Mouse (Mus musculus) midbrain, embryonic 15.5 days (tissue): ENCODE results near the gene Proser3. TPM values are rescaled to one million over a fixed set of nuclear protein-coding genes. Genes with fewer than 3 reads are reported as not detected.
A peak's percentile ranks its signal among the peaks of the same experiment; 100 is the strongest.
"Not testable (repeated sequence)": the region's sequence is repeated elsewhere in the genome, so short reads cannot be mapped to it uniquely, and the experiment has no call there.

Source experiments
- ATAC-seq: fragments of 200-750 bp; cut with Nextera tagmentation; replicated peaks from 2 replicates; pipeline ENCODE4 v1.8.0; 2017; ENCODE audit warnings: moderate TSS enrichment
- H3K27ac ChIP-seq: fragments of 300-500 bp; sonication (generic); 2 replicates; pipeline ENCODE4 v1.5.1; 2015; ENCODE audit warnings: mild to moderate bottlenecking, inconsistent platforms
- H3K27me3 ChIP-seq: fragments of 300-500 bp; sonication (generic); replicated peaks from 2 replicates; pipeline ENCODE4 v1.6.1; 2015; ENCODE audit warnings: inconsistent platforms
- H3K36me3 ChIP-seq: fragments of 300-500 bp; sonication (generic); replicated peaks from 2 replicates; pipeline ENCODE4 v1.6.1; 2015; ENCODE audit warnings: inconsistent platforms
- H3K4me1 ChIP-seq: fragments of 300-500 bp; sonication (generic); 2 replicates; pipeline ENCODE4 v1.6.1; 2015; ENCODE audit warnings: inconsistent platforms
- H3K4me2 ChIP-seq: fragments of 300-500 bp; sonication (generic); 2 replicates; pipeline ENCODE4 v1.6.1; 2015; ENCODE audit warnings: inconsistent platforms, mild to moderate bottlenecking, moderate library complexity
- H3K4me3 ChIP-seq: fragments of 300-500 bp; sonication (generic); 2 replicates; pipeline ENCODE4 v1.5.1; 2015; ENCODE audit warnings: mild to moderate bottlenecking, inconsistent platforms
- H3K9ac ChIP-seq: fragments of 300-500 bp; sonication (generic); 2 replicates; pipeline ENCODE4 v1.6.1; 2015; ENCODE audit warnings: mild to moderate bottlenecking, inconsistent platforms
- H3K9me3 ChIP-seq: fragments of 300-500 bp; sonication (generic); 2 replicates; pipeline ENCODE4 v1.6.1; 2016; ENCODE audit warnings: inconsistent platforms
- WGBS: fragments of 180-500 bp; shearing (Covaris S2); methylation state at CpG from one replicate; pipeline ENCODE4 v1.1.7; 2015; ENCODE audit warnings: mixed read lengths; 5-methylcytosine and 5-hydroxymethylcytosine counted together
- polyA plus RNA-seq: library from polyadenylated mRNA; unstranded; fragments of >200 nt; fragmentation: Nextera tagmentation; extraction: Ambion mirVana; gene quantifications from 2 replicates; pipeline ENCODE4 v1.2.1, GENCODE M21; 2015

The Proser3 gene
- polyA plus RNA-seq, 1 experiment from 2014 or later = 9.4 TPM

DNA sequence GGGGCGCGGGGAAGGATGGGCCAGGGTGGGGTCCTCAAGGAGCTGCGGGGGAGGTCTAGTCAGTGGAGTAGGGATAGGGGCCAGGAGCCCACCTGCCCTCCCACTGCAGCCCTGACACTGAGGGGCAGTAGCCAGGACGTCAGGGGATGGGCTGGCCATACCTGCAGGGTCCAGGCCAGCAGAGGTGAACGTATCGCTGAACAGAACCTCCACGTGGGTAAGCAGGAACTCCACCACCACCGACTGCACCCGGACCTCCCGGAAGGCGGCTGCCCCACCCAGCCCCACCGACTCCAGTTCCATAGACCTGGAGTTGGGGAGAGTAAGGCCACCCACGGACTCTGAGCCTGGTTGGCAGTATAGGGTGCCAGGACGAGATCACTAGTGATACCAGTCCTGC lies 25.1 kb downstream of the Proser3 start:
- Histone ChIP-seq H3K27ac (no peak overlapping the region), H3K27me3 (no peaks in the 10 kb centered on the region), H3K9me3 (no peaks in the 10 kb centered on the region), H3K4me3 (no peak overlapping the region), H3K36me3 (peaks cover 85% of the 10 kb centered on the region), H3K4me1 (peaks cover 9% of the 10 kb centered on the region), H3K9ac (no peak overlapping the region), H3K4me2 (no peak overlapping the region)
- 74% methylated on average over 14 of the region's 14 CpGs for WGBS
- ATAC-seq = no peak

DNA sequence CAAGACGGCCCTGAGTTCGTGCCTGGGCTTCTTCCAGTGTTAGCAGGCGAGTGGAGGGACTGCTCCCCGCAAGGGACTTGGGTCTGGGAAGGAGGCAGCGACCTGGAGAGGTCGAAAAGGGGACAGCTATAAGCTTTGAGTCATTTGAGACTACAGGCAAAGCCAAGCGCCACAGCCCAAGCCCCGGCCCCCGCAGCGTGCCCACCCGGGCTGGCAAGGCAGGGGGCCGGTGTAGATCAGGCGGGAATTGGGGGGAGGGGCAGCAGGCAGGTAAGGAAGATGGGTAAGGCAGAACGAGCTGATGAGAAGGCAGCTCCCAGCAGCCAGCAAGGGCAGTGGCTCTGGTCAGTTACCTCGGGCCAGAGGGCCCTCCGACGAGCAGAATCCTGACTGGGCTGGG lies 25.7 kb downstream of the Proser3 start:
- Histone ChIP-seq H3K9ac (no peak overlapping the region), H3K4me2 (no peak overlapping the region), H3K9me3 (no peaks in the 10 kb centered on the region), H3K36me3 (peaks cover 79% of the 10 kb centered on the region), H3K4me1 (peaks cover 5% of the 10 kb centered on the region), H3K27ac (0 out of 2 replicates have a peak overlapping the region, but pooled peaks have one; percentile 13), H3K27me3 (no peaks in the 10 kb centered on the region), H3K4me3 (no peak overlapping the region)
- no peak for ATAC-seq
- 33% methylated on average over 17 of the region's 17 CpGs for WGBS

DNA sequence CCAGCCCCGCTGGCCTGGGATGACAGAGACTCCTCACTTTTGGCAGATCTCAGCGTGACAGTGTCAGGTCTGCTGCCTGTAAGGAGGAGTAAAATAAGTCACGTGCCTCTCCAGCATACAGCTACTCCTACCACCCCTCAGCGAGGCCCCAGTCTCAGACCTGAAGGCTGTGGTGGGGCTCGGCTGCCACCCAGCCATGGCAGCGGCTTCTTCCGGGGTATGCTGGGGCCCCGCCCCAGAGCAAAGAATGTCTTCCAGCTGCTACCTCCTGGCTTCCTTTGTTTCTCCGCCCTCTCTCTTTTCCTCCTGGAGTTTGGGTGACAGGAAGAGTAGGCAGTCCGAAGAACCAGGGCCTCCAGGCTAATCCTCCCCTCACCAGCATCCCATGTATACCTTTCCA lies 26.1 kb downstream of the Proser3 start:
- no peaks in the 10 kb centered on the region for H3K27me3 ChIP-seq
- H3K27ac ChIP-seq = no peak overlapping the region
- H3K36me3 ChIP-seq = peaks cover 77% of the 10 kb centered on the region
- H3K4me1 ChIP-seq = 0 out of 2 replicates have a peak, but pooled peaks cover 4% of the 10 kb centered on the region
- no peak overlapping the region for H3K9ac ChIP-seq
- H3K4me2 ChIP-seq = no peak overlapping the region
- no peak overlapping the region for H3K4me3 ChIP-seq
- WGBS = 44% methylated on average over 10 of the region's 10 CpGs
- H3K9me3 ChIP-seq = no peaks in the 10 kb centered on the region
- no peak for ATAC-seq

DNA sequence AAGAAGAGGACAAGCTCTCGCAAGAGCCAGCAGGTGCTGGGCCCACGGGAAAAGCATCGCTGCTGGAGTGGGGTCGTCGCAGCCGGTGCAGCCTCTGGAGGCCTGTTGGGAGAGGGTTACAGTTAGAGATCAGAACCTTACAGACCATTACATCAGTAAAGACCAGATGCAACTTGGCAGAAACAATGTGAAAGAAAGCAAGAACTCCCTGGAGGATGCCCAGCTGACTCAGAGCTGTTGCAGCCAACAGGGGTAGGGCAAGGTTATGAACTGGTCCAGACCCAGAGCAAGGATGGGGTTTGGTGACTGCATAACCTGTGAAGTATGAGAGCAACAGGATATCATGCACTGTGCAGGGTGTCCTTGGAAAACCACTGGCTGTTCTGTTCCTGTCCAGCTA lies 27.6 kb downstream of the Proser3 start:
- peaks cover 9% of the 10 kb centered on the region; the same call in 1 of the 2 replicates for H3K4me1 ChIP-seq
- WGBS = 81% methylated on average over 6 of the region's 6 CpGs
- peaks cover 64% of the 10 kb centered on the region for H3K36me3 ChIP-seq
- H3K27ac ChIP-seq = no peak overlapping the region
- ATAC-seq = no peak
- H3K4me2 ChIP-seq = no peak overlapping the region
- H3K4me3 ChIP-seq = no peak overlapping the region
- no peaks in the 10 kb centered on the region for H3K27me3 ChIP-seq
- no peak overlapping the region for H3K9ac ChIP-seq
- H3K9me3 ChIP-seq = no peaks in the 10 kb centered on the region

DNA sequence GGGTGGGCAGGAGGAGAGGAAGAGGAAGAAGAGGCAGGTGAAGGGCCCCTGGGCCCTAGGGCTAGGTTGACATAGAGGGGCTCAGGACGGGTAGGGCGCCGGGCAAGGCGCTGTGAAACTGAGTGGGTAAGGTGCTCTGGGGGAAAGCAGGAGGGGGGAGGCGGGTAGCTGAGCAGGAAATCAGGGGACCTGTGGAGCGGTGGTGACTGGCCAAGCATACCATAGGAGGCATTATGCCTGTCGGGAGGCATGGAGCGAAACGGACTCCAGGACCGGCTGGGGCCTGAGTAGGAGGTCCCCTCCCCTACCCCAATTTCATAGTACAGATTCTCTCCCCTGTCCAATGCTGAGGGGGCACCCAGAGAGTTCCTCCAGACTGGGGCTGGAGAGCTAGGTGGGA lies 29.2 kb downstream of the Proser3 start:
- H3K9me3 ChIP-seq = no peaks in the 10 kb centered on the region
- no peak; the same call in 1 of the 2 replicates for ATAC-seq
- peaks cover 48% of the 10 kb centered on the region for H3K36me3 ChIP-seq
- WGBS = 79% methylated on average over 10 of the region's 10 CpGs
- H3K27ac ChIP-seq = no peak overlapping the region
- no peak overlapping the region for H3K9ac ChIP-seq
- H3K4me2 ChIP-seq = no peak overlapping the region
- H3K4me3 ChIP-seq = no peak overlapping the region
- H3K27me3 ChIP-seq = no peaks in the 10 kb centered on the region
- peaks cover 9% of the 10 kb centered on the region; the same call in 1 of the 2 replicates for H3K4me1 ChIP-seq

DNA sequence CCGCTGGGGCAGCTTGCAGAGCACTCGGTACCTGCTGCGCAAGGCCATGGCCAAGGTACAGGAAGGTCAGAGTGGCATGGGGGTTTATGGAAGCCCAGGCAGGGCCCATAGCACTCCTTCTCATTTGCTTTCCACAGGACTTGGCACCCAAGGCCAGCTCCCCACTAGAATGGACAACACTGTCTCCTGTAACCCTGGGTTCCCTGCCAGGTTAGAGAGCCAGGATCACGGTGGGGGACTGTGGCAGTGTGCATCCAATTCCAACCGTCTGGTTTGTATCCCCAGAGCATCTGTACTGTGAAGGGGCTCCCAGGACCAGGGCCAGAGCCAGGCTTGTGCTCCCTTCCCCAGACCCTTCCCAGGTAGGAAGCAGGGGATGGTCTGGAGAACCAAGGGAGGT lies 31.2 kb downstream of the Proser3 start:
- no peak overlapping the region for H3K4me3 ChIP-seq
- H3K4me2 ChIP-seq = no peak overlapping the region
- H3K27me3 ChIP-seq = no peaks in the 10 kb centered on the region
- H3K9me3 ChIP-seq = no peaks in the 10 kb centered on the region
- peaks cover 28% of the 10 kb centered on the region; the same call in 1 of the 2 replicates for H3K36me3 ChIP-seq
- ATAC-seq = peak; percentile 24; the same call in 1 of the 2 replicates
- peaks cover 9% of the 10 kb centered on the region; the same call in 1 of the 2 replicates for H3K4me1 ChIP-seq
- H3K27ac ChIP-seq = peak overlapping the region; percentile 29; the same call in 1 of the 2 replicates
- no peak overlapping the region for H3K9ac ChIP-seq
- WGBS = 72% methylated on average over 5 of the region's 5 CpGs

DNA sequence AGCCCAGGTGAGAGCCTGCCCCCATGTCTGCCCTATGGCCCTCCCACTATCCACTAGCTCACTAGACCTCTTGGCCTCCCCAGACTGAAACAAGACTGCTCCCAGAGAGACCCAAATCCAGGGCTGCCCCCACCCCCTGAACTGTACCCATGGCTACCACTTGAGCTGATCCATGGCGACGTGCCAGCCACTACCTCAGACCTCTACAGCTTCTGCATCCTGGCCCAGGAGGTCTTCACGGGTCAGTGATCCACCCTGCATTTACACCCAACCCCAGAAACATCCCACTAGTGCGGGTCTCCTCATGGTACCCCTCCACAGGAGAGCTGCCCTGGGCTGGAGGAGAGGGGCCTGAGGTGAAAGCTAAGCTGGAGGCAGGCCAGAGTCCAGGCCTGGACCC lies 31.7 kb downstream of the Proser3 start:
- H3K27me3 ChIP-seq = no peaks in the 10 kb centered on the region
- H3K4me1 ChIP-seq = peaks cover 9% of the 10 kb centered on the region; the same call in 1 of the 2 replicates
- no peak for ATAC-seq
- H3K9me3 ChIP-seq = no peaks in the 10 kb centered on the region
- no peak overlapping the region for H3K27ac ChIP-seq
- H3K4me2 ChIP-seq = no peak overlapping the region
- no peak overlapping the region for H3K4me3 ChIP-seq
- H3K9ac ChIP-seq = no peak overlapping the region
- WGBS = 42% methylated on average over 4 of the region's 4 CpGs
- peaks cover 24% of the 10 kb centered on the region; the same call in 1 of the 2 replicates for H3K36me3 ChIP-seq

DNA sequence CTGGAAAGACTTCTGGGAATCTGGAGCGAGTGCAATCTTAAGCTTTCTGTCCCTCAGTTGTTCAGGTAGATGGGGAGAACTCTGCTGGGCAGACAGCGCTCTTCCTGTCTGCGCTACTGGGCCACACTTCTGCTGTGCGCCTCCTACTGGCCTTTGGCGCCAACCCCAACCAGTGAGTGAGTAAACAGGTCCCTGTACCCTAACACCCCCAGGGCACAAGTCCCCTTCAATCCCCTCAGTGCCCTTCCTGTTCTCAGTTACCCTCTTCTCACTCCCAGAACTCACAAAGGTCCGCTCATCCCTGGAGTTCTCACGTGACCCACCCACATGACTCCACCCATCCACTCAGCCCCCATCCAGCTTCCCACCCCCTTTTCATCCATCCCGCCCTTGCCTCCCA lies 33.8 kb downstream of the Proser3 start:
- Histone ChIP-seq H3K4me3 (no peak overlapping the region), H3K27ac (no peak overlapping the region), H3K36me3 (peaks cover 5% of the 10 kb centered on the region; the same call in 1 of the 2 replicates), H3K4me2 (no peak overlapping the region), H3K9me3 (no peaks in the 10 kb centered on the region), H3K4me1 (peaks cover 9% of the 10 kb centered on the region; the same call in 1 of the 2 replicates), H3K27me3 (no peaks in the 10 kb centered on the region), H3K9ac (no peak overlapping the region)
- ATAC-seq = no peak
- WGBS = 37% methylated on average over 8 of the region's 8 CpGs

DNA sequence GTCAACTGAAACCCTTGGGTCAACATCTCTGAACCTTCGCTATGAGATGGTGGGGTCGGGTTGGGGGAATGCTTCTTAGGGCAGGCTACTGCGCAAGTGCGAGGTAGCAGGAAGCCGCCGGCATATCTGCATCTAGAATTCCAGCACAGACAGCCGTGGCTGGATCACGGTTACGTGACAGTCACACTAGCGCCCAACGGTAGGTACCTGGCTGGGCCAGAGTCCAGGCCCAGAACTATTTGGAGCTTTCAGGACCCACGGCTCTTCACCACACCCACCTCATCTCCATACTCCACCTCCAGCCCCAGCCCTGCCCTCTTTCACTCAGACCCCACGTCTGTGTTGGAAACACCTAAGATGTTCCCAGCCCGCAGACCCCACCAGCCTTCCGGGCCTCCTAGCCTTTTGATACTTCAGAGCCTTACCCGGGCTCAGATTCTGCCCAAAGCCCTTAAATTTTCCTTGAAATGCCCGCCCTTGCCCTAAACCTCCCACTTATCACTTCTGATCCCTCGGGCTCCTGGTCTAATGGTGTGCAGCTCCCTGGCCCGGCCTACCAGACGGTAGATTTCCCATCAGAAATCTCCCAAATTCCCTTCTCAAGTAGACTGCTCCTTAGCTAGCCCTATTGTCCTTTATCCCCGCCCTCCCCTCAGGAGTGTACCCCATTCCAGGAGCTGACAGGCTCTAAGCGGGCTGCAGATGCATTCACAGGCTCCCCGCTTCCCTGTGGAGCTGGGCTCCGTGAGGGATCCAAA lies 36.9 kb downstream of the Proser3 start:
- no peak overlapping the region for H3K4me2 ChIP-seq
- H3K9me3 ChIP-seq = no peaks in the 10 kb centered on the region
- H3K27ac ChIP-seq = no peak overlapping the region
- 62% methylated on average over 24 of the region's 24 CpGs for WGBS
- no peaks in the 10 kb centered on the region for H3K36me3 ChIP-seq
- H3K4me1 ChIP-seq = no peaks in the 10 kb centered on the region; the same call in 1 of the 2 replicates
- H3K27me3 ChIP-seq = no peaks in the 10 kb centered on the region
- ATAC-seq = no peak
- H3K9ac ChIP-seq = no peak overlapping the region
- no peak overlapping the region for H3K4me3 ChIP-seq

DNA sequence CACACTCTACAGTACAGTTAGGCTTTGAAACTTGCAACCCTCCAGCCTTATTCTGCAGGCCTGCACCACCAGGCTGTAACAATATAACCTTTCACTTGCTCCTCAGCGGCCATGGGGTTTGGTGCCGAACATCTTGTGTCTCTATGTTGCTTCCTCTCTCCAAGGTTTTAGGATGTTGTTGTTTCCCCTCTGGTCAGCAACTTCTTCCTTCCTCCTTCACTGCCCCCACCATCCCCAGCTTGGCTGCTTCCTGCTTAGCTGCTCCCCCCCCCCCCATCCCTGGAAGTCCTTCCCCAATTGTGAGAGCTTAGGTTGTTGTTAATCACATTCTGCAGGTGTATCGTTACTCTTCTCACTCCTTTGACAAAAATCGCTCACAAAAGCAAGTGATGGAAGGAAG lies 44.0 kb downstream of the Proser3 start:
- no peak overlapping the region for H3K4me3 ChIP-seq
- WGBS = 64% methylated on average over 4 of the region's 4 CpGs
- H3K9me3 ChIP-seq = no peaks in the 10 kb centered on the region
- H3K4me1 ChIP-seq = no peaks in the 10 kb centered on the region
- H3K36me3 ChIP-seq = no peaks in the 10 kb centered on the region
- no peak overlapping the region for H3K4me2 ChIP-seq
- no peak overlapping the region for H3K9ac ChIP-seq
- H3K27ac ChIP-seq = no peak overlapping the region
- H3K27me3 ChIP-seq = no peaks in the 10 kb centered on the region
- no peak for ATAC-seq

DNA sequence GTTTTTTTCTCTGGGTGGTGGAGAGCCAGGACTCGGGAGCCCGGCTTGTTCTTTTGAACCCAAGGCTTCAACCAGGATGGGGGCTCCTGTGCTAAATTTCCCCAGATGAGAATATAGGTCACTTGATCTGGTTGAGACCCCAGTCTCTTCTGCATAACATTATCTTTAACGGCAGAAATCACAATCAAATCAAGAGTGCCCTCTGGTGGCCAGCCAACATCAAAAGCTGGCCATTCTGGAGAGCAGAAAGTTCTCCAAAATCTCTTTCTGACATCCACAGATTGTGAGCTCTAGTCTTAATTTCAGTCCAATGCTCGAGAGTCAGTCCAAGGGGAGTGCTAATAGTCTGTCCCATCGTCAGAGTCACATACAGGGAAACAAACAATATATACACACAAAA lies 50.9 kb downstream of the Proser3 start:
- not testable (repeated sequence) for H3K4me2 ChIP-seq, H3K9ac ChIP-seq, ATAC-seq, H3K9me3 ChIP-seq, H3K4me1 ChIP-seq, H3K27ac ChIP-seq, H3K4me3 ChIP-seq, H3K27me3 ChIP-seq, H3K36me3 ChIP-seq
- WGBS = 77% methylated on average over 5 of the region's 5 CpGs

DNA sequence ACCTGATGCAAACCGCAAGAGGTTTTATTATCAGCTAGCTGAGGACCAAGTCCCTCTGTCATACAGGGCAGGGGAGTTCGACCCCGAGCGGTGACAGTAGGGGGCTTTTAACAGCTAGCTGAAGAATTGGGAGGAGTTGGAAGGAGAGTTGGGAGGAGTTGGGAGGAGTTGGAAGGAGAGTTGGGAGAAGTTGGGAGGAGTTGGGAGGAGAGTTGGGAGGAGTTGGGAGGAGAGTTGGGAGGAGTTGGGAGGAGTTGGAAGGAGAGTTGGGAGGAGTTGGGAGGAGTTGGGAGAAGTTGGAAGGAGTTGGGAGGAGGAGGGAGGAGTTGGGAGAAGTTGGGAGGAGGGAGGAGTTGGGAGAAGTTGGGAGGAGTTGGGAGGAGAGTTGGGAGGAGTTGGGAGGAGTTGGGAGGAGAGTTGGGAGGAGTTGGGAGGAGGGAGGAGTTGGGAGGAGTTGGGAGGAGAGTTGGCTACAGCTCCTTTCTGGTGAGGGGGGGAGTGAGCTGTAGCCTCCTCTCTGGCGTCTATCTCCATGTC lies 56.5 kb downstream of the Proser3 start:
- H3K27ac ChIP-seq, H3K4me2 ChIP-seq, H3K27me3 ChIP-seq, H3K36me3 ChIP-seq, H3K4me1 ChIP-seq, H3K9me3 ChIP-seq, H3K4me3 ChIP-seq, ATAC-seq, H3K9ac ChIP-seq: not testable (repeated sequence)
- WGBS = 62% methylated on average over 5 of the region's 5 CpGs
